Mouse (Mus musculus) liver, embryonic 14.5 days (tissue): ENCODE measurements around the gene Tmem170. TPM values are rescaled to one million over a fixed set of nuclear protein-coding genes. Genes with fewer than 3 reads are reported as not detected.
"Not testable (repeated sequence)": the region's sequence is repeated elsewhere in the genome, so short reads cannot be mapped to it uniquely, and the experiment has no call there.

ENCODE experiments used
- ATAC-seq: fragments of 200-750 bp; cut with Nextera tagmentation; 2 replicates; pipeline ENCODE4 v1.8.0; 2017; ENCODE audit warnings: moderate number of reproducible peaks, mild to moderate bottlenecking, moderate library complexity; ENCODE audit not compliant: insufficient read depth
- DNase-seq, 3 experiments: peaks; one replicate each; pipeline ENCODE4 v3.0.0-alpha.2; 2012 to 2013; ENCODE audit warnings: low read depth in 3 of 3, low spot score in 3 of 3
- H3K27ac ChIP-seq: fragments of 300-500 bp; sonication (generic); 2 replicates; pipeline ENCODE4 v1.5.1; 2014; ENCODE audit warnings: moderate library complexity, mild to moderate bottlenecking, control low read depth, inconsistent platforms
- H3K27me3 ChIP-seq: fragments of 300-500 bp; sonication (generic); 2 replicates; pipeline ENCODE4 v1.6.1; 2014; ENCODE audit warnings: mild to moderate bottlenecking, low read length, moderate library complexity; ENCODE audit not compliant: control insufficient read depth, insufficient read depth
- H3K36me3 ChIP-seq: fragments of 300-500 bp; sonication (generic); replicated peaks from 2 replicates; pipeline ENCODE4 v1.6.1; 2014; ENCODE audit warnings: low read depth; ENCODE audit not compliant: control insufficient read depth, insufficient read depth
- H3K4me1 ChIP-seq, 2 experiments: fragments of 200-500 bp in 1 of 2; fragments of 300-500 bp in 1 of 2; sonication (generic) in 1 of 2; replicated peaks; 2 replicates each; pipeline ENCODE4 v1.6.1; 2012 to 2014; ENCODE audit warnings: antibody characterized with exemption in 1 of 2, inconsistent platforms in 1 of 2, low read length in 1 of 2; ENCODE audit not compliant: control insufficient read depth in 2 of 2, insufficient read depth in 2 of 2
- H3K4me2 ChIP-seq: fragments of 300-500 bp; sonication (generic); 2 replicates; pipeline ENCODE4 v1.6.1; 2014; ENCODE audit warnings: low read depth, mild to moderate bottlenecking, control low read depth, moderate library complexity
- H3K4me3 ChIP-seq, 2 experiments: fragments of 200-500 bp in 1 of 2; fragments of 300-500 bp in 1 of 2; sonication (generic) in 1 of 2; 2 replicates each; pipeline ENCODE4 v1.5.1; 2012 to 2014; ENCODE audit warnings: low read depth in 2 of 2, low read length in 2 of 2, mild to moderate bottlenecking in 2 of 2, control low read depth in 1 of 2, inconsistent platforms in 1 of 2, moderate library complexity in 1 of 2; ENCODE audit not compliant: insufficient read depth in 1 of 2
- H3K9ac ChIP-seq: fragments of 300-500 bp; sonication (generic); replicated peaks from 2 replicates; pipeline ENCODE4 v1.6.1; 2014; ENCODE audit warnings: mild to moderate bottlenecking, control low read depth, moderate library complexity
- H3K9me3 ChIP-seq: fragments of 300-500 bp; sonication (generic); 2 replicates; pipeline ENCODE4 v1.6.1; 2016; ENCODE audit warnings: low read length, mixed read lengths; ENCODE audit not compliant: control insufficient read depth
- CTCF ChIP-seq: IDR thresholded peaks from 2 replicates; pipeline ENCODE4 v1.5.1; 2016; ENCODE audit warnings: antibody characterized with exemption, low read depth, control low read depth
- EP300 ChIP-seq: IDR thresholded peaks from 2 replicates; pipeline ENCODE4 v1.6.1; 2016; ENCODE audit warnings: antibody characterized with exemption, low read depth
- WGBS: fragments of 180-500 bp; shearing (Covaris S2); extraction: QIAGEN DNeasy Blood & Tissue Kit; methylation state at CpG from one replicate; pipeline ENCODE4 v1.1.7; 2014; ENCODE audit not compliant: insufficient replicate concordance; 5-methylcytosine and 5-hydroxymethylcytosine counted together
- polyA plus RNA-seq, 2 experiments: library from polyadenylated mRNA; depleted of rRNA in 1 of 2; stranded (reverse) in 1 of 2; unstranded in 1 of 2; fragments of >200 nt; fragmentation: Nextera tagmentation in 1 of 2; extraction: Ambion mirVana in 1 of 2; gene quantifications; 2 replicates each; pipeline versions ENCODE4 v1.2.1 to v1.2.3; 2012 to 2014

Gene Tmem170
- polyA plus RNA-seq, 2 experiments, result 1.8 to 2.3 TPM

GRCm38 (mm10) chr8:111853861-111854501 lies 22.6 kb downstream of the Tmem170 start, which contains the start of gene Cfdp1:
Cfdp1 (minus strand) TSS chr8:111854291.
- Histone ChIP-seq H3K27me3 (no peaks in the 10 kb centered on the region), H3K4me1 (peaks cover 0 to 24% of the 10 kb centered on the region in 2 experiments), H3K9ac (peak within 1 kb of the TSS; percentile 68), H3K27ac (no peak within 1 kb of the TSS), H3K4me2 (peak within 1 kb of the TSS; percentile 75), H3K4me3 (peak within 1 kb of the TSS; percentile 83 to 90), H3K36me3 (no peaks in the 10 kb centered on the region), H3K9me3 (no peaks in the 10 kb centered on the region)
- no peak for TF ChIP-seq EP300
- peak; percentile 60 for TF ChIP-seq CTCF
- peak; percentile 100 for ATAC-seq
- peak; percentile 95 to 96 (median 96) for DNase-seq
- WGBS, result under 1% methylated on average over 53 of the region's 53 CpGs

DNA sequence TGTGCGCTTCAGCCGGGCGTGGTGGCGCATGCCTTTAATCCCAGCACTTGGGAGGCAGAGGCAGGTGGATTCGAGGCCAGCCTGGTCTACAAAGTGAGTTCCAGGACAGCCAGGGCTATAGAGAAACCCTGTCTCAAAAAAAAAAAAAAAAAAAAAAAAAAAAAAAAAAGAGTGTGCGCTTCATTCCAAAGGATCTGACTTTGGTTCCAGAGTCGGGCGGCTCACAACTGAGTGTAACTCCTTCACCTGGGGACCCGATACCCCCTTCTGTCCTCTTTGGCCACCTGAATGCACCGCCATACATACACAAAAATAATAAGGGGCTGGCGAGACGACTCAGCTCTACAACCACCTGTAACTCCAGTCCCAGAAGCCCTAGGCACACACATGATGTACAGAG lies 23.3 kb downstream of the Tmem170 start:
- not testable (repeated sequence) for H3K27me3 ChIP-seq, ATAC-seq
- peak overlapping the region; percentile 83 to 90 for H3K4me3 ChIP-seq

DNA sequence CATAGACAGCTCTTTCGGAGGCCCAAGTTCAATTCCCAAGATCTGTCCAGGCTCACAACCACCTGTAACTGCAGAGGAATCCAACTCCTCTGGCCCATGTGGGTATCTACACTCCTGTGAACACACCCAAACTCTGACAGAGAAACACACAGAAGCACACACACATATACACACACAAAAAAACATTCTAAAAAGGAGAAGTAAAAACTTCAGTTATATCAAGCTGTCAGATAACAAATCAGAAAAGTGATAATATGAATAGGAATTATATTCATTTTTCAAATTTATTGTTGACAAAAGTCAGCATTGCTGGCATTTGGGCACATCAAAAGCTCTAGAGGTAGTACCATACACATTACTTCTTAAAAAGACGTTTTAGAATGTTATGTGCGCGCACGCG lies 29.8 kb downstream of the Tmem170 start:
- ATAC-seq, result no peak
- WGBS, result 83% methylated on average over 6 of the region's 6 CpGs
- H3K27ac ChIP-seq, result no peak overlapping the region
- peaks cover 0 to 13% of the 10 kb centered on the region in 2 experiments; a peak in 3 of 4 replicates for H3K4me1 ChIP-seq
- no peak overlapping the region for H3K9ac ChIP-seq
- no peak overlapping the region for H3K4me3 ChIP-seq
- H3K4me2 ChIP-seq, result no peak overlapping the region
- DNase-seq, result no peak
- no peaks in the 10 kb centered on the region for H3K9me3 ChIP-seq
- H3K27me3 ChIP-seq, result no peaks in the 10 kb centered on the region
- peaks cover 4% of the 10 kb centered on the region for H3K36me3 ChIP-seq
- TF ChIP-seq CTCF, result no peak
- no peak for TF ChIP-seq EP300

More for the DNA sequence above, 23.3 kb downstream of the Tmem170 start:
- not testable (repeated sequence) for DNase-seq, H3K27ac ChIP-seq, H3K36me3 ChIP-seq, H3K9me3 ChIP-seq
- H3K4me2 ChIP-seq, result peak overlapping the region; percentile 75
- 37% methylated on average over 12 of the region's 12 CpGs for WGBS
- H3K9ac ChIP-seq, result peak overlapping the region; percentile 68
- peaks cover 0 to 24% of the 10 kb centered on the region in 2 experiments for H3K4me1 ChIP-seq

GRCm38 (mm10) chr8:111835540-111835939 lies 41.0 kb downstream of the Tmem170 start:
- Histone ChIP-seq H3K36me3 (peaks cover 12% of the 10 kb centered on the region), H3K4me1 (no peaks in the 10 kb centered on the region), H3K27me3 (no peaks in the 10 kb centered on the region), H3K4me3 (no peak overlapping the region), H3K4me2 (no peak overlapping the region), H3K9ac (no peak overlapping the region), H3K9me3 (no peaks in the 10 kb centered on the region), H3K27ac (no peak overlapping the region)
- ATAC-seq, result no peak
- DNase-seq, result no peak
- no peak for TF ChIP-seq EP300
- peak; percentile 41; the same call in 1 of the 2 replicates for TF ChIP-seq CTCF
- WGBS, result 61% methylated on average over 1 of the region's 1 CpGs

- WGBS, result 80% methylated on average over 6 of the region's 6 CpGs
- DNase-seq (no peak), ATAC-seq (no peak)
- H3K27ac ChIP-seq, result no peak overlapping the region
- no peaks in the 10 kb centered on the region for H3K9me3 ChIP-seq
- H3K27me3 ChIP-seq, result no peaks in the 10 kb centered on the region
- no peak overlapping the region for H3K9ac ChIP-seq
- no peak for TF ChIP-seq EP300
- no peak for TF ChIP-seq CTCF
- no peak overlapping the region for H3K4me2 ChIP-seq
- peaks cover 8% of the 10 kb centered on the region for H3K36me3 ChIP-seq
- H3K4me3 ChIP-seq, result no peak overlapping the region
- H3K4me1 ChIP-seq, result no peaks in the 10 kb centered on the region
These were observed 42.5 kb downstream of the Tmem170 start for GRCm38 (mm10) chr8:111834011-111834410.
